Mouse (Mus musculus) lung, embryonic 16.5 days (tissue): Measurements from ENCODE around the gene Ppm1l. TPM values are rescaled to one million over a fixed set of nuclear protein-coding genes. Genes with fewer than 3 reads are reported as not detected.
A peak's percentile ranks its signal among the peaks of the same experiment; 100 is the strongest.
"Not testable (repeated sequence)": the region's sequence is repeated elsewhere in the genome, so short reads cannot be mapped to it uniquely, and the experiment has no call there.

Experiments used
- ATAC-seq: fragments of 200-750 bp; cut with Nextera tagmentation; 2 replicates; pipeline ENCODE4 v1.8.0; 2017; ENCODE audit warnings: low read depth, mild to moderate bottlenecking, moderate library complexity
- H3K27ac ChIP-seq: fragments of 300-500 bp; sonication (generic); 2 replicates; pipeline ENCODE4 v1.5.1; 2014; ENCODE audit warnings: mild to moderate bottlenecking, control low read depth, low read length
- H3K27me3 ChIP-seq: fragments of 300-500 bp; sonication (generic); 2 replicates; pipeline ENCODE4 v1.6.1; 2014; ENCODE audit warnings: low read depth, low read length, mixed read lengths; ENCODE audit not compliant: control insufficient read depth, insufficient read depth
- H3K36me3 ChIP-seq: fragments of 300-500 bp; sonication (generic); 2 replicates; pipeline ENCODE4 v1.6.1; 2014; ENCODE audit warnings: low read length; ENCODE audit not compliant: control insufficient read depth, insufficient read depth
- H3K4me1 ChIP-seq: fragments of 300-500 bp; sonication (generic); replicated peaks from 2 replicates; pipeline ENCODE4 v1.6.1; 2014; ENCODE audit warnings: low read length, mixed read lengths; ENCODE audit not compliant: control insufficient read depth, insufficient read depth
- H3K4me2 ChIP-seq: fragments of 300-500 bp; sonication (generic); 2 replicates; pipeline ENCODE4 v1.6.1; 2014; ENCODE audit warnings: low read depth, low read length, control low read depth
- H3K4me3 ChIP-seq: fragments of 300-500 bp; sonication (generic); 2 replicates; pipeline ENCODE4 v1.5.1; 2014; ENCODE audit warnings: mild to moderate bottlenecking, low read length, control low read depth
- H3K9ac ChIP-seq: fragments of 300-500 bp; sonication (generic); 2 replicates; pipeline ENCODE4 v1.6.1; 2014; ENCODE audit warnings: low read length, control low read depth
- H3K9me3 ChIP-seq: fragments of 300-500 bp; sonication (generic); 2 replicates; pipeline ENCODE4 v1.6.1; 2016; ENCODE audit warnings: low read length; ENCODE audit not compliant: control insufficient read depth
- WGBS: fragments of 180-500 bp; shearing (Covaris S2); extraction: QIAGEN DNeasy Blood & Tissue Kit; methylation state at CpG from one replicate; pipeline ENCODE4 v1.1.7; 2014; 5-methylcytosine and 5-hydroxymethylcytosine counted together
- polyA plus RNA-seq: library from polyadenylated mRNA; unstranded; fragments of >200 nt; fragmentation: Nextera tagmentation; extraction: Ambion mirVana; gene quantifications from 2 replicates; pipeline ENCODE4 v1.2.1, GENCODE M21; 2015

Gene Ppm1l
- polyA plus RNA-seq, 1 experiment from 2014 or later, result 6.0 TPM

GRCm38 (mm10) chr3:69561686-69562085 is 245.0 kb downstream of the Ppm1l start:
- WGBS, result 54% methylated on average over 5 of the region's 5 CpGs
- no peaks in the 10 kb centered on the region for H3K9me3 ChIP-seq
- H3K4me3 ChIP-seq, result no peak overlapping the region
- H3K27ac ChIP-seq, result no peak overlapping the region
- ATAC-seq, result no peak; the same call in 1 of the 2 replicates
- H3K27me3 ChIP-seq, result no peaks in the 10 kb centered on the region
- no peaks in the 10 kb centered on the region for H3K36me3 ChIP-seq
- no peak overlapping the region for H3K4me2 ChIP-seq
- H3K4me1 ChIP-seq, result peaks cover 9% of the 10 kb centered on the region
- no peak overlapping the region for H3K9ac ChIP-seq

GRCm38 (mm10) chr3:69563406-69563805 is 246.7 kb downstream of the Ppm1l start:
- Histone ChIP-seq H3K4me1 (peaks cover 9% of the 10 kb centered on the region), H3K27ac (no peak overlapping the region), H3K27me3 (no peaks in the 10 kb centered on the region), H3K4me3 (no peak overlapping the region), H3K4me2 (no peak overlapping the region), H3K36me3 (no peaks in the 10 kb centered on the region), H3K9me3 (no peaks in the 10 kb centered on the region), H3K9ac (no peak overlapping the region)
- 80% methylated on average over 6 of the region's 6 CpGs for WGBS
- ATAC-seq, result no peak

- not testable (repeated sequence) for H3K9ac ChIP-seq, H3K4me2 ChIP-seq, H3K36me3 ChIP-seq, H3K9me3 ChIP-seq, H3K27me3 ChIP-seq, H3K4me1 ChIP-seq, H3K4me3 ChIP-seq, H3K27ac ChIP-seq, ATAC-seq
- 78% methylated on average over 1 of the region's 1 CpGs for WGBS
These were observed 248.9 kb downstream of the Ppm1l start for GRCm38 (mm10) chr3:69565586-69565985.

GRCm38 (mm10) chr3:69572561-69572960 is 255.9 kb downstream of the Ppm1l start:
- Histone ChIP-seq H3K4me3 (no peak overlapping the region), H3K4me1 (no peaks in the 10 kb centered on the region), H3K4me2 (no peak overlapping the region), H3K36me3 (peaks cover 9% of the 10 kb centered on the region), H3K9me3 (no peaks in the 10 kb centered on the region), H3K27ac (no peak overlapping the region), H3K9ac (no peak overlapping the region), H3K27me3 (no peaks in the 10 kb centered on the region)
- 90% methylated on average over 5 of the region's 5 CpGs for WGBS
- ATAC-seq, result no peak

GRCm38 (mm10) chr3:69575577-69575976 is 258.9 kb downstream of the Ppm1l start:
- Histone ChIP-seq H3K9me3 (no peaks in the 10 kb centered on the region), H3K4me1 (no peaks in the 10 kb centered on the region), H3K27ac (no peak overlapping the region), H3K4me3 (no peak overlapping the region), H3K9ac (no peak overlapping the region), H3K4me2 (no peak overlapping the region), H3K27me3 (no peaks in the 10 kb centered on the region), H3K36me3 (peaks cover 12% of the 10 kb centered on the region)
- ATAC-seq, result no peak
- WGBS, result 93% methylated on average over 11 of the region's 11 CpGs

GRCm38 (mm10) chr3:69576715-69577114 is 260.1 kb downstream of the Ppm1l start:
- no peak overlapping the region for H3K4me2 ChIP-seq
- H3K9ac ChIP-seq, result no peak overlapping the region
- H3K9me3 ChIP-seq, result no peaks in the 10 kb centered on the region
- H3K36me3 ChIP-seq, result peaks cover 12% of the 10 kb centered on the region
- H3K27me3 ChIP-seq, result no peaks in the 10 kb centered on the region
- H3K4me1 ChIP-seq, result no peaks in the 10 kb centered on the region
- H3K4me3 ChIP-seq, result no peak overlapping the region
- H3K27ac ChIP-seq, result no peak overlapping the region
- WGBS, result 74% methylated on average over 3 of the region's 3 CpGs
- ATAC-seq, result no peak

GRCm38 (mm10) chr3:69578791-69579190 is 262.1 kb downstream of the Ppm1l start:
- 95% methylated on average over 1 of the region's 1 CpGs for WGBS
- no peak overlapping the region for H3K4me2 ChIP-seq
- no peaks in the 10 kb centered on the region for H3K9me3 ChIP-seq
- no peaks in the 10 kb centered on the region for H3K4me1 ChIP-seq
- peaks cover 10% of the 10 kb centered on the region for H3K36me3 ChIP-seq
- no peaks in the 10 kb centered on the region for H3K27me3 ChIP-seq
- no peak overlapping the region for H3K9ac ChIP-seq
- no peak overlapping the region for H3K4me3 ChIP-seq
- H3K27ac ChIP-seq, result no peak overlapping the region
- ATAC-seq, result no peak

GRCm38 (mm10) chr3:69583798-69584197 is 267.1 kb downstream of the Ppm1l start:
- Histone ChIP-seq H3K9me3 (no peaks in the 10 kb centered on the region), H3K9ac (no peak overlapping the region), H3K36me3 (no peaks in the 10 kb centered on the region), H3K4me1 (peaks cover 8% of the 10 kb centered on the region), H3K27me3 (no peaks in the 10 kb centered on the region), H3K4me2 (no peak overlapping the region), H3K27ac (no peak overlapping the region), H3K4me3 (no peak overlapping the region)
- ATAC-seq, result no peak
- 91% methylated on average over 1 of the region's 1 CpGs for WGBS

GRCm38 (mm10) chr3:69588101-69588760 is 271.6 kb downstream of the Ppm1l start:
- WGBS, result 18% methylated on average over 10 of the region's 10 CpGs
- Histone ChIP-seq H3K9me3 (peaks cover 3% of the 10 kb centered on the region; the same call in 1 of the 2 replicates), H3K36me3 (no peaks in the 10 kb centered on the region), H3K27me3 (no peaks in the 10 kb centered on the region), H3K9ac (no peak overlapping the region), H3K4me2 (no peak overlapping the region), H3K27ac (no peak overlapping the region), H3K4me1 (peaks cover 8% of the 10 kb centered on the region), H3K4me3 (no peak overlapping the region)
- peak; percentile 79 for ATAC-seq
